Mouse (Mus musculus) kidney, adult 9 months (tissue): ENCODE results near the gene Ahsg.

Source experiments
- DNase-seq: peaks from one replicate; pipeline ENCODE4 v3.0.0; 2022

Gene Ahsg

DNA sequence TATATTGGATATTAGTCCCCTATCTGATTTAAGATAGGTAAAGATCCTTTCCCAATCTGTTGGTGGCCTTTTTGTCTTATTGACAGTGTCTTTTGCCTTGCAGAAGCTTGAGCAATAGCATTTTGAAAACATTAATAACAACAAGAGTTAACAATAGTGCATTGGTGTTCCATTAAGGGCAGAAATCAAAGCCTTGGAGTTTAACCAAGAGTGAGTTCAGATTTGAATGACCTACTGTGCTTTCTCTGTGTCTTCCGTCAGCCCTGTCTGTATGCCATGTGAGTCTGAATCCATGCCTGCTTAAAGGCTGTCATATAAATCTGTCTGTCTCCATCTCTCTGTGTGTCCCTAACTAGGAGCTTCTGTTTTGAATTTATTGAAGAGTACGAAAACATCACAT, 56.3 kb downstream of the Ahsg start:
- DNase-seq: no peak
